ENCODE assay signal across 29 mouse cellular contexts in the genomic region with DNA sequence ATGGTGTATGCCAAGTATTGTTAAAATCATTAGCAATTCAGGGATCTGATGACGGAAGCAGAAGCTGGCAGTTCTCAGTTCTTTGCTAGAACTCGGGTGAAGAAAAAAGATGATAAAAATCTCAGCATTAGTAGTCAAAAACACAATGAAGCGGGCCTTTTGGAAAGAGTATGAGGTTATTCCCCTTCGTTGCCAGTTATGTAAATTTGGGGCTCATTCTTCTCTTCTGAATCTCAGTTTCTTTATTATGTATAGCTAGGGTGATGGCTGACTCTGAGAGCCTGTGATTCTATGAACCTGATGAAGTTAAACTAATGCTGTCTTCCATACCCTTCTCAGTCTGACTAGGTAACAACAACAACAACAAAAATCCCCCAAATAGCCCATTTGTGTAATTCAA. TPM values are rescaled to one million over a fixed set of nuclear protein-coding genes. Genes with fewer than 3 reads are reported as not detected.
DNase-seq lines count a peak whose midpoint lies in the region; ATAC-seq and TF ChIP-seq lines count a peak whose summit lies in the region.
"Had no signal": no experiment of that assay in that cellular context is flagged by ENCODE, and none has a peak within 500 bp of the region (broad histone marks: within the 10 kb centered on the region; RNA-seq: fewer than 3 reads in every experiment).

No protein-coding gene starts in this region.

- peak; percentile 66 for DNase-seq in CD4-positive helper T cell, adult 2 months (ENCODE audit: low read depth, low spot score)
- DNase-seq in CH12.LX (ENCODE audit: extremely low read depth): peak; percentile 79
- no peak for DNase-seq in cerebellum, adult 8-10 months
- DNase-seq in spleen, postnatal 4 days (ENCODE audit: low spot score in 2 of 2): no peak
- no peak for DNase-seq in embryo, embryonic 10.5 days (ENCODE audit: low spot score)
- DNase-seq: adrenal gland, postnatal 10 days; adrenal gland, postnatal 36 days; cerebellum, adult 11 months; cerebellum, adult 2 months; cerebellum, postnatal 14 days; forebrain, postnatal 0 days; gastrocnemius, adult 2 months; gastrocnemius, postnatal 14 days; heart, postnatal 10 days; heart, postnatal 36 days; kidney, adult 2 months had no signal

- peak overlapping the region; percentile 13; the same call in 1 of the 2 replicates for H3K9ac ChIP-seq in CH12.LX (ENCODE audit: insufficient read depth, low read depth)
- H3K9ac ChIP-seq: embryonic facial prominence, embryonic 12.5 days; embryonic facial prominence, embryonic 15.5 days; forebrain, postnatal 0 days; heart, embryonic 12.5 days; heart, embryonic 15.5 days; hindbrain, embryonic 13.5 days had no signal

- in situ Hi-C loops in CH12.LX (cut with MboI; ENCODE audit: low pct_ligation_motif_present, low pct_unique_long_range_greater_than_20kb, low sequenced_read_pairs): no loop called here

- no peaks in the 10 kb centered on the region for H3K27me3 ChIP-seq in CH12.LX (replicated peaks)
- H3K27me3 ChIP-seq: embryonic facial prominence, embryonic 12.5 days; embryonic facial prominence, embryonic 15.5 days; heart, embryonic 12.5 days; heart, embryonic 15.5 days; hindbrain, embryonic 13.5 days had no signal

- TF ChIP-seq POLR2A in CH12.LX (IDR thresholded peaks at IDR 0.05; ENCODE audit: low read depth, low read length): 0 out of 2 replicates have a peak, but pooled peaks have one; percentile 8

- dilution Hi-C loops in CH12.LX (cut with MboI; ENCODE audit: extremely low pct_ligation_motif_present, extremely low pct_unique_long_range_greater_than_20kb, low sequenced_read_pairs): no loop called here

- TF ChIP-seq CTCF in CH12.LX (conservative IDR thresholded peaks at IDR 0.05 in 1 of 2, IDR thresholded peaks at IDR 0.05 in 1 of 2; ENCODE audit: low read depth in 2 of 2, low read length in 2 of 2): no peak

- peak overlapping the region; percentile 52 for H3K4me2 ChIP-seq in CH12.LX (ENCODE audit: insufficient read depth, low read depth, poor library complexity, severe bottlenecking)
- H3K4me2 ChIP-seq: embryonic facial prominence, embryonic 12.5 days; embryonic facial prominence, embryonic 15.5 days; heart, embryonic 12.5 days; heart, embryonic 15.5 days; hindbrain, embryonic 13.5 days had no signal

- TF ChIP-seq RAD21 in CH12.LX (IDR thresholded peaks at IDR 0.05; ENCODE audit: low read depth, low read length): no peak

- H3K36me3 ChIP-seq in CH12.LX (replicated peaks in 1 of 2; ENCODE audit: control insufficient read depth in 1 of 2, insufficient read depth in 1 of 2, low read length in 1 of 2): no peaks in the 10 kb centered on the region
- H3K36me3 ChIP-seq: embryonic facial prominence, embryonic 12.5 days; embryonic facial prominence, embryonic 15.5 days; heart, embryonic 12.5 days; heart, embryonic 15.5 days; hindbrain, embryonic 10.5 days; hindbrain, embryonic 13.5 days had no signal

- H3K4me3 ChIP-seq in CH12.LX (replicated peaks in 1 of 3; ENCODE audit: low read depth in 2 of 3, low read length in 2 of 3, poor library complexity in 1 of 3): no peak overlapping the region
- H3K4me3 ChIP-seq: embryonic facial prominence, embryonic 12.5 days; embryonic facial prominence, embryonic 15.5 days; gastrocnemius, adult 2 months; heart, embryonic 12.5 days; heart, embryonic 15.5 days; hindbrain, embryonic 10.5 days; hindbrain, embryonic 13.5 days had no signal

- H3K27ac ChIP-seq in CH12.LX (ENCODE audit: insufficient read depth, low read depth): peak overlapping the region; percentile 82
- H3K27ac ChIP-seq: embryonic facial prominence, embryonic 12.5 days; embryonic facial prominence, embryonic 15.5 days; gastrocnemius, adult 2 months; heart, embryonic 15.5 days; hindbrain, embryonic 10.5 days; hindbrain, embryonic 13.5 days had no signal

- peak; percentile 88 for ATAC-seq in inflammation-experienced regulatory T-cells, adult 6 months
- ATAC-seq: forebrain, embryonic 14.5 days; forebrain, postnatal 0 days; hindbrain, embryonic 16.5 days; intestine, postnatal 0 days had no signal

- TF ChIP-seq EP300 in CH12.LX (IDR thresholded peaks at IDR 0.05; ENCODE audit: low read length): peak; percentile 82

- H3K9me3 ChIP-seq in CH12.LX (replicated peaks; ENCODE audit: low read length): peaks cover 2% of the 10 kb centered on the region
- H3K9me3 ChIP-seq: embryonic facial prominence, embryonic 12.5 days; embryonic facial prominence, embryonic 15.5 days; heart, embryonic 15.5 days; hindbrain, embryonic 10.5 days; hindbrain, embryonic 13.5 days had no signal

- no peaks in the 10 kb centered on the region for H3K79me2 ChIP-seq in CH12.LX (replicated peaks; ENCODE audit: control insufficient read depth, extremely low read depth, insufficient read depth, poor library complexity, severe bottlenecking)

- peaks cover 2 to 33% of the 10 kb centered on the region in 2 experiments; a peak in 2 of 4 replicates for H3K4me1 ChIP-seq in CH12.LX (ENCODE audit: control insufficient read depth in 1 of 2, insufficient read depth in 2 of 2)
- H3K4me1 ChIP-seq: embryonic facial prominence, embryonic 12.5 days; embryonic facial prominence, embryonic 15.5 days; heart, embryonic 12.5 days; heart, embryonic 15.5 days had no signal

TF ChIP-seq in CH12.LX, 34 proteins besides CTCF, POLR2A, EP300 and RAD21:
- peak; percentile 56; the same call in 1 of the 2 replicates for TF ChIP-seq ZNF384 (IDR thresholded peaks at IDR 0.05; ENCODE audit: low read depth, low read length)
- TF ChIP-seq TBP (conservative IDR thresholded peaks at IDR 0.05; ENCODE audit: low read depth, low read length): no peak
- peak; percentile 69 for TF ChIP-seq SIN3A (IDR thresholded peaks at IDR 0.05; ENCODE audit: low read length)
- TF ChIP-seq ZMIZ1 (IDR thresholded peaks at IDR 0.05; ENCODE audit: low read depth, low read length): 0 out of 2 replicates have a peak, but pooled peaks have one; percentile 32
- TF ChIP-seq ETS1 (conservative IDR thresholded peaks at IDR 0.05; ENCODE audit: low read depth, low read length): 0 out of 2 replicates have a peak, but pooled peaks have one; percentile 44
- TF ChIP-seq CHD2 (IDR thresholded peaks at IDR 0.05; ENCODE audit: low read length): no peak
- peak; percentile 21; the same call in 1 of the 2 replicates for TF ChIP-seq MAFK (IDR thresholded peaks at IDR 0.05; ENCODE audit: insufficient replicate concordance, low read length)
- TF ChIP-seq JUN (IDR thresholded peaks at IDR 0.05; ENCODE audit: insufficient read depth, low read depth, low read length): peak; percentile 59
- peak; percentile 41 for TF ChIP-seq TCF12 (IDR thresholded peaks at IDR 0.05; ENCODE audit: low read depth, low read length)
- 0 out of 2 replicates have a peak, but pooled peaks have one; percentile 36 for TF ChIP-seq BHLHE40 (IDR thresholded peaks at IDR 0.05; ENCODE audit: low read depth, low read length)
- peak; percentile 79; the same call in 1 of the 2 replicates for TF ChIP-seq IRF4 (IDR thresholded peaks at IDR 0.05; ENCODE audit: low read depth, low read length)
- peak; percentile 72 for TF ChIP-seq JUND (conservative IDR thresholded peaks at IDR 0.05; ENCODE audit: low read depth, low read length)
- no peak for TF ChIP-seq NRF1 (IDR thresholded peaks at IDR 0.05; ENCODE audit: low read depth, low read length)
- 0 out of 2 replicates have a peak, but pooled peaks have one; percentile 13 for TF ChIP-seq MAX (IDR thresholded peaks at IDR 0.05; ENCODE audit: low read length)
- no peak for TF ChIP-seq PAX5 (IDR thresholded peaks at IDR 0.05; ENCODE audit: low read length)
- no peak for TF ChIP-seq KAT2A (IDR thresholded peaks at IDR 0.05; ENCODE audit: insufficient replicate concordance, low read length)
- TF ChIP-seq MXI1 (IDR thresholded peaks at IDR 0.05; ENCODE audit: low read depth, low read length): peak; percentile 31; the same call in 1 of the 2 replicates
- peak; percentile 5; the same call in 1 of the 2 replicates for TF ChIP-seq ELF1 (IDR thresholded peaks at IDR 0.05; ENCODE audit: low read depth, low read length)

RNA-seq across cellular contexts. Expression of a gene that starts 52.4 kb away (rescaled TPM):
- total RNA-seq in CH12.LX (2012; rRNA removed): 5.0 and 7.3 TPM in 2 replicates
- 3.6 and 4.1 TPM in 2 replicates for total RNA-seq in CH12.LX (2014; rRNA removed)
- 7.9 and 9.4 TPM in 2 replicates for polyA plus RNA-seq in CH12.LX (2012; ENCODE audit: insufficient read length, low read depth)
- under 1 TPM; 0.57 to 0.66 (median 0.64) TPM for polyA plus RNA-seq in inflammation-experienced regulatory T-cells, adult 6 months (2017; shearing (Covaris generic))

RNA-seq across cellular contexts. Expression of a gene that starts 58.5 kb away (rescaled TPM):
- total RNA-seq in CH12.LX (2012; rRNA removed) (50.9 and 75.8 TPM in 2 replicates), CH12.LX (2014; rRNA removed) (172 and 180 TPM in 2 replicates)
- 124 and 127 TPM in 2 replicates for polyA plus RNA-seq in CH12.LX (2012; ENCODE audit: insufficient read length, low read depth)
- 100 to 1,000 TPM; 306 to 408 (median 373) TPM for polyA plus RNA-seq in inflammation-experienced regulatory T-cells, adult 6 months (2017; shearing (Covaris generic))
- total RNA-seq: forebrain, postnatal 0 days; gastrocnemius, adult 2 months had no signal
- polyA plus RNA-seq: C2C12; cerebellum, adult 2 months; forebrain, embryonic 11.5 days; forebrain, embryonic 14.5 days; heart, embryonic 12.5 days; hindbrain, embryonic 10.5 days; hindbrain, embryonic 13.5 days; hindbrain, embryonic 16.5 days; intestine, embryonic 14.5 days had no signal

Comparison
In these comparisons a context has a peak if more than half of its experiments do, and no peak if none do; other contexts are left out.
1. DNase-seq: peak in CD4-positive helper T cell, adult 2 months (single experiment) and CH12.LX (single experiment); none in cerebellum, adult 8-10 months (single experiment), spleen, postnatal 4 days (0 of 2) and embryo, embryonic 10.5 days (single experiment).